Mouse (Mus musculus) T-helper 1 cell (primary cell): ENCODE results near the gene Adad2.

ENCODE experiments used
- in situ Hi-C: fragments of 300-600 bp; cut with MboI, MseI; formaldehyde crosslinking; loops from one replicate; pipeline ENCODE4 v1.15.1; 2025; ENCODE audit warnings: high pct_unique_total_duplicates

Adad2 gene

DNA sequence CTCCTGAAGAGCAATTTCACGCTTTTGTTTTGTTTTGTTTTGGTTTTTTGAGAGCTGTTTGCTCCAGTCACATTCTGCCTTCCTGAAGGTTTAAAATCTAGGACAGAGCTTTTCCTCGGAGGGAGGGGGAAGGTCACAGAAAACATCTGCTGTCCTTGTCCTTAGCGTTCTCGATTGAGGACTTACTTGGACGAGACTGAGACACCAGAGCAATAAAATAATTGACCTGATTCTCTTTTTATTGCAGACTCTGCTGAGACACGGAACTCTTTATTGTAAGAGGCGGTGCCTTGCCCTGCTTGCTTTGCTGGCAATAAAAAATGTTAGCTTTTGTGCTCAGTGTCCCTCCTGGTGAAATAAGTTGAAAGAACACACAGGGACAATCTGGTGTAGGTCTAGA is 27.3 kb downstream of the Adad2 start:
- in situ Hi-C loops, result loop anchor here (25.0 kb wide), 1 partner anchor 1727 kb away; no protein-coding TSS in a partner anchor

DNA sequence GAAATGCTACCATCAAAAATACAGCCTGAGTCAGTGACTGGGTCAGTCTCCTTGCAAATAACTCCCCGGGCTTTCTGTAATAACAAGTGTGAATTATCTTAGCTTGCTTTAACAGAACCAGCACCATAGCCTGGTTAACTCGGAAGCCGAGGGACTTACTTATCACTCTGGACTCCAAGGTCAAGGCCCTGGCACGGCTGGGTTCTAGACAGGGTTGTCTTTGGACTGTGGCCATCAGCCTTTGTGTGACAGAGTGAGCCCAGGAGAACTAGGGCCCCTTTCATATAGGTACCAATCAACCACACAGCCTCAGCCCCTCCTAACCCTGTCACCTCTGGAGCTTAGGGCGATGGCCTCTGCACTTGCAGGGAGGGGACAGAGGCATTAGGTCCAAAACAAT is 28.5 kb downstream of the Adad2 start:
- in situ Hi-C loops, result loop anchor here (25.0 kb wide), 1 partner anchor 1729 kb away; no protein-coding TSS in a partner anchor

DNA sequence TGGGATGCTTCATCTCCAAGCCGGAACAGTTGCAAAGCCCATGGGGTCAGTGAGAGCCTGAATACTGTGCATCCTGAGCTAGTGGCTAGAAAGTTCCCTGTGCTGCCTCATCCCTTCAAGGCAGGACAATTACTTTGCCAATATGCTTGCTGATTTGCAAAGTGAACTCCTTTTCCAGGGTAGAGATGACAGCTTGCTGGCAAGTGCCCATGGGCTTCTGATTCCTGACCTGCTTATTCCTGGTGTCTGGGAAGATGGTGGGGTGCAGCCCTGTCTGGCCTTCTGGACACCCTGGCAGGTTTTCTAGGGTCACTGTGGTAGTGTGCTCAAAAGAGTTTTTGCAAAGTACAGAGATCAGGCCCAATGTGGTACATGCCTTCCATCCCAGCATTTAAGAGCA is 30.4 kb downstream of the Adad2 start:
- in situ Hi-C loops, result loop anchor here (25.0 kb wide), 1 partner anchor 1731 kb away; no protein-coding TSS in a partner anchor

DNA sequence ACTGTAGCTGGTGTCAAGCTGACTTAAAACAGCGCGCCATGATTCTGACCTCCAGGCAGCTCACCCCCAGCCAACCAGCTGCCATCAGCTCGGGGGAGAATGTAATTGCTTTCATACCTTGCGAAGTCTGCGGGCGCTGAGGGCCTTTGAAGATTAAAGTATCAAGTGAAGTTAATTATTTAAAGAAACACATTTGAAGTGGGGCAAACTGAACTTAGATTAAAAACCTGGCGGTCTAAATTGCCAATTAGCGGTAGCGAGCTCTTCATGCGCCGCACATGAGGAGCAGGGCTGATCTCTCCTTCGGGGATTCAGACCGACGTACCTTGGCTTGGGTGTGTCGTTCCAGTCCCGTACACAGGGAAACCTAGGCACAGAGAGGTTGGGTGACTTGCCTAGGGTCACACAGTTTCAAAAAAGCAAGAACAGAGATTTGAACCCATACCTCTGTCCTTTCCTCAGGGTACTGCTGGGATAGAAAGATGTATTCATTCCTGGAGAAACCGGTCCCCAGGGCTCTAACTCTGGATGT is 31.9 kb downstream of the Adad2 start:
- in situ Hi-C loops, result loop anchor here (25.0 kb wide), 1 partner anchor 1732 kb away; no protein-coding TSS in a partner anchor

DNA sequence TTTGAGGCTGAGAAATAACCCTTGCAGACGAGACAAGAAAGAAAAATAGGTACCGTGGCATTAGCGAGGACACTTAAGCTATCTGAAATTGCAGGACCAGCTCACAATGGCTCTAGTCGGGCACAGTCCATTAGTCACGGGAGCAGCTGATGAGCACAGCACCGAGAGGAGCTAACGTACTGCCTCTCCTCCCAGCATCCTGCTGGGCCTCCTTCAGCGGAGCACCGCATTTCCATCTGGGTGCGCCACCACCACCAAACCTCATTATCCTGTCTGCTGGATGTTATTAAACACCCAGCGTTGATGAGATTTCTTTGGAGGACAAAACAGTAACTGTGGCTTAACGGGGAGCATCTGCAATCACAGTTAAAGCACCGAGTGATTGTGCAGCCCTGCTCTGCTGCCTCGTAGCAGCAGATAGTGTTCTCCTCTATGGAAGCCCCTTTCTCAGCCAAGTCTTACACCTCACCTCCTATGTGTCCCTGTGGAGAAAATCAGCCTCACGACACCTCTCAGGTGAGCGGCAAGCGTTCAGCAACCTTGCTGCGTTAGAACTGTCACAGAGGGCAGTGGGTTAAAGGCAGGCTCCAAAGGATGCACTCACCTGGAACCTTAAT is 32.5 kb downstream of the Adad2 start:
- in situ Hi-C loops, result loop anchor here (25.0 kb wide), 1 partner anchor 1733 kb away; no protein-coding TSS in a partner anchor

DNA sequence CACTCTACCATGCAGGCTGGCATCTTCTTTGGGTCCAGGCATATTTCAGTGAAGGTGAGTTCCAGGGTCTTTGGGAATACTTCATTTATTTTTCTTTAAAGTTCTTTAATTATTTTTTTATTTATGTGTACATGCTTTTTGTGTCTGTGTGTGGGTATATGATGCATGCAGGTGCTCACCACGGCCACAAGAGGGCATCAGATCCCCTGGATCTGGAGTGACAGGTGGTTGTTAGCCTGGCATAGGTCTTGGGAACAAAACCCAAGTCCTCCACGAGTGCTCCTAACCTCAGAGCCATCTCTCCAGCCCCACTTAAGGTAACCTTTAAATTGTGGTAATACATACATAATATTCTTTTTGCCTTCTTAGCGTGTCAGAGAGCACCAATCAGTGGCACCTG is 33.6 kb downstream of the Adad2 start:
- in situ Hi-C loops, result loop anchor here (25.0 kb wide), 1 partner anchor 1734 kb away; no protein-coding TSS in a partner anchor

DNA sequence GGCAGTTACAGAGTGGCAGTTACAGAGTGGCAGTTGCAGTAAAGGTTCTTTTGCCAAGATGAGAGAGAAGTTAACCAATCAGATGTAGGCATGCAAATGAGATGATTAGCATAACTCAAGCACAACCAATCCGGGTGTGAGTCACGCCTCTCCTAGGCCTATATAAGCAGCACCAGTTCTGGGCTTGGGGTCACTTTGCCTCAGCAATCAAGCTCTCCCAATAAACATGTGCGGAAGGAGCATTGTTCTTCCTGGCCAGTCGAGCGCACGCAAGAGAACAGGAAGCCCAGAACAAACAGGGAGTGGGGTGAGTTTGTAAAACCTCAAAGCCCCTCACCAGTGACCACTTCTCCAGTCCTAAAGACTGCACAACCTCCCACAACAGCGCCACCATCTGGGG is 34.3 kb downstream of the Adad2 start:
- in situ Hi-C loops, result loop anchor here (25.0 kb wide), 1 partner anchor 1735 kb away; no protein-coding TSS in a partner anchor

DNA sequence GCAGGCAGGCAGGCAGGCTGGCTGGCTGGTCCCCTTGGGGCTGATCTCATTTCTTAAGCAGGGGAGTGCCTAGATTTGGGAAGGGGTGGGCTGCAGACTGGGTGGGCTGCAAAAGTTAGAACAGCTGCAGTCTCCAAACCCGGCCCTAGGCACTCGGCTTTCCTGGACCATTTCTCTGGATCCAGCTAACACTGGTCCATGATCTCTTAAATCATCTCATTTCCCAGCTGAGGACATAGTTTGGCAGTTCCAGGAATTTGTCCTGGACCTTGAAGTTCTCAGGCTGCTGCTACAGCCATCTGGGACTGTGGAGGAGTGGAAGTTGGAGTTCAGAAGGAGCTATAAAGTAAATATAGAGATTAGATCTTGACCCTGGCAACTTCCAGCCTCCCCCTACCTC is 38.8 kb downstream of the Adad2 start:
- in situ Hi-C loops, result no loop called here

DNA sequence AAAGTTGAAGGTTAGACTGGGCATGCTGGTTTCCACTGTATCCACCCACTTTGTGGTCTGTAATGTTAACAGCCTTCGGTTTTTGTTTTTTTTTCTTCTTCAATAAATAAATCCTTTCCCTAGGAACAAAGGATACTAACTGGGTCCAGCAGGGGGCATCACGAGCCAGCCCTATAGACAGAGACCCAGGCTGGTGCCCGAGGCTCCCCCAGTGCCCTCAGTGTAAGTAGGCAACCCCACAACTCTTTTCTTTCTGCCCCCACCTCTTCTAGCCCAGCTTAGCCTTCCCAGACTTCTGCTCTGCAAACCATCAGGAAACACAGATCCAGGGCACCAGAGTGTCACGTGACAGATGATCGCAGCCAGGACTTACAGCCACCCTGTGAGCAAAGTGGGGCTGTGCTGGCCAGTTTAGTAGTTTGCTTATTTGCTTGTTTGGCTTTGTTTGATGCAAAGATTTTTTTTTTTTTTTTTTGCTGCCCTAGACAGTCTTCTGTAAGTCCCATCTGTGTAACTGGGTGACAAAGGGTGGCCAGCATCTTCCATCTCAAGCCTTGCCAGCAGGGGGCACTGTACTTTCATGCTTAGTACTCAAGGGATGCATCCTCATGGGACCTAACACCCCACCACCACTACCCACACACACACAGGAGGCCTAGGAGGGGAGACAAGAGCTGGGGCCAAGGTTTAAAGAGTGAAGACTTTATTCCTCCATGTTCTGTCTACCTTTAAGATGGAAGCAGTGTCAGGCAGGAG is 44.3 kb downstream of the Adad2 start:
- in situ Hi-C loops, result no loop called here

DNA sequence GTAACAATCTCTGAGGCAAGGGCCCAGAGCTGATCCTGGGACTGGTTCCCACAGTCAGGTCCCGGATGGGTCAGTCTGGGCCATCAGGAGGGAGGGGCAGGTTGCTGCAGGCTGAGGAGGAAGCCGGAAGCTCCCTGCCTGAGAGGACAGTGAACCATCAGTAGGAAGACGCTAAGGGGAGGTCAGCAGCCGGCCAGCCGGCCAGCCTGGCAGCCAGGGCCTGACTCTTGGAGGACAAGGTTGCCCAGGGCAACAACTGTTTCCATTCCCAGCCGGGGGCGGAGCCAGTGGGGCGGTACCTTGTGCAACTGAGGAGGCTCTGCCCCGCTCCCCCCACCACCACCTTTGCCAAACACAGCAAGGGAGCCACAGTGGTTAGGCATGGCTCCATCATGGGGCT is 48.5 kb downstream of the Adad2 start:
- in situ Hi-C loops, result no loop called here

DNA sequence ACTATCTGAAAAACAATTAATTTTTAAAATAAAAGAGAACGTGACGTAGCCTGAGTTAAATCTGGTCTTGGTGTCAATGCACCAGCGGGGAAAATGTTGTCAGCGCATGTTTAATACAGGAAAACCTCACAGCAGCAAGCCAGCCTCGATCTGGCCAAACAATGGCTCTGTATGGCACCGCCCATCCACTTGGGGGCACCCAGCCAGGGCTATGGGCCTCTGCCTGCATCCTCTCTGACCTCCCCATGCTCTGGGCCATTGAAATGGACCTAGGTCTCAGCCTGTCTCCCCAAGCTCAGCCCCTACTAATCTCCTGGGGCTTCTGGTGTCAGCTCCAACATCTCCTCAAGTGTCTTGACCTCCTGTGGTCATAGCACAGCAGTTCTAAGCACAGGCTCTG is 49.3 kb downstream of the Adad2 start:
- in situ Hi-C loops, result no loop called here

DNA sequence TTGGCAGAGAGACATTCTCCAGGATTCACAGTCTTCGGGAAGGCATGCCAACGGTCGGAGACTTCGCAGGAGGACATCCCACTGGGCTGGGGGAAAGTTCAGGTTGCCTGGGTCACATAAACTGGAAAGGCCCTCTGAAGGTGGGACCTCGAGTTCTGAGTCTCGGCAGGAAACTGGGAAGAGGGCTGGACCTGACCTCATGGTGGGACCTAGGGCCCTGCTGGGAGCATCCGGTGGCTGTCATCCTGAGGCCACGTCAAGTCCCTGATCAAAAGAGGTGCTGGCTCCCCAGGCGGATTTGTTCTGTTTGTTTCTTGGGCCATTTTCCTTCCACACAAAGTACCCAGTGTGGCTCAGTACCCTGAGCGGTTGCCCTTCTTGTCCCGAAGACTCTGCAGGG is 50.9 kb downstream of the Adad2 start:
- in situ Hi-C loops, result no loop called here

DNA sequence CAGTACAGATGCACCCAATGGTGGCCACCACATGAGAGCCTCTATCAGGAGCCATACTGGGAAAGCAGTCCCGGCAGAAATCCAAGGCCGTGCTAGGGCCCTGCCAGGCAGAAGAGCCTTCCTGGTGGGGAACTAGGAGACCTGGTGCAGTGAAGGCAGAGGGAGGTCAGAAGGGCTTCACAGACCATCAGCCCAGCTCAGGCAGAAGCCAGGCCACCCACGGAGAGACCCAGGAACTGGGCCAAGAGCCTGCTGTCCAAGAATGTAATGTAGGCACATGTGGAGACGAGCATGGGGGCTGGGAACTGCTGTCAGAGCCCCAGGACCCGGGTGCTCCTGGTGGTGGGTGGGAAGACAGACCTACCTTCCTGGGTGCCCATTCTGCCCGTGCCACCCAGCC is 52.7 kb downstream of the Adad2 start:
- in situ Hi-C loops, result no loop called here
